Mouse (Mus musculus) C2C12 (cell line): ENCODE results near the gene Cdr2l.

ENCODE experiments used
- CTCF ChIP-seq: IDR thresholded peaks from one replicate; pipeline ENCODE4 v1.5.1; 2011; ENCODE audit not compliant: control insufficient read depth, insufficient read depth, insufficient read length
- MYOD1 ChIP-seq: IDR thresholded peaks from one replicate; pipeline ENCODE4 v1.6.1; 2011; ENCODE audit warnings: low read depth; ENCODE audit not compliant: control insufficient read depth, insufficient read length

DNA sequence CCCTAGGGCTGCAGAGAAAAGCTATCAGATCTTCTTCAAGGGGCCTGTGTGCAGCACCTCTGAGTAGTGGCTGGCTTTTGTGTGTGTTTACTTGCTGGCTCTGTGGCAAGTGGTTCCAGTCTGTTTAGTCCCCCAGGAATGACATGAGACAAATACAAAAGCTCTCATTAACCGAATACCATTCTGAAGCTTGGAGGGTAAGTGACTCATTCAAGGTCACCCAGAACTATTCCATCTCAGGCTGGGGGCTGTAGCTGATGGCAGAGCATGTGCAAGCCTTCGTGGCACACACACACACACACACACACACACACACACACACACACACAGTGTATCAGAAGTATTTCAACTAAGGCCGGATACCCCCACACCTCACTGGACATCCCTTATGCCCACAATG is 18.4 kb downstream of the Cdr2l start:
- TF ChIP-seq CTCF (no peak), MYOD1 (no peak)
